ENCODE assay signal across 42 mouse cellular contexts in the genomic region with DNA sequence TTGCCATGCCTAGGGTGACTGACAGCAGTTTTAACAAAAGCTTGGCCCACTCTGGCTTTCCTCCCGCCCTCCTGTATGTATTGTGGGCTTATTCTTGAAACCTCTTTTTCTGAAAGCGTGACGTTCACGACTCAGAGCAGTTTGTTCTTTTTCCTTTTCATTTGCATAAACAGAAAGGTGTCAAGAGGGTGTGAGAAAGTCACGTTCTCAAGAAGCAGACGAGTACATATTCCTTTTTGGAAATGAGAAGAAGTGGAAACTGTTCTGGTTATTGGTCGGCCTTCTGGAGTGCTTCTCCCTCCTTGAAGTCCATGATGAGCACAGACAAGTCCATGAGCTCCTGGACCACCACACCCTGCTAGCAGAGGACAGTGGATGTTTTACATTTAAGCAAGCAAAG. TPM values are rescaled to one million over a fixed set of nuclear protein-coding genes. Genes with fewer than 3 reads are reported as not detected.
"Had no signal": no experiment of that assay in that cellular context is flagged by ENCODE, and none has a peak within 500 bp of the region (broad histone marks: within the 10 kb centered on the region; RNA-seq: fewer than 3 reads in every experiment).

No protein-coding gene starts in this region.

- H3K4me3 ChIP-seq: heart, adult 2 months; heart, embryonic 13.5 days; heart, embryonic 15.5 days; hindbrain, embryonic 13.5 days; hindbrain, embryonic 15.5 days; kidney, embryonic 15.5 days; left cerebral cortex, adult 2 months; limb, embryonic 13.5 days; limb, embryonic 15.5 days; liver, embryonic 12.5 days had no signal

- H3K27ac ChIP-seq: heart, adult 2 months; heart, embryonic 13.5 days; heart, embryonic 15.5 days; hindbrain, embryonic 13.5 days; hindbrain, embryonic 15.5 days; hindbrain, postnatal 0 days; kidney, embryonic 15.5 days; kidney, postnatal 0 days; left cerebral cortex, adult 2 months; limb, embryonic 13.5 days; limb, embryonic 15.5 days; liver, embryonic 12.5 days; liver, embryonic 14.5 days had no signal

- ATAC-seq: hindbrain, postnatal 0 days; intestine, embryonic 16.5 days; liver, embryonic 12.5 days had no signal

- H3K4me2 ChIP-seq: heart, embryonic 11.5 days; heart, embryonic 13.5 days; heart, embryonic 15.5 days; hindbrain, embryonic 13.5 days; hindbrain, embryonic 15.5 days; kidney, embryonic 15.5 days; limb, embryonic 13.5 days; limb, embryonic 15.5 days; liver, embryonic 12.5 days had no signal

- H3K9me3 ChIP-seq: heart, embryonic 13.5 days; heart, embryonic 15.5 days; hindbrain, embryonic 13.5 days; hindbrain, embryonic 15.5 days; kidney, embryonic 15.5 days; limb, embryonic 13.5 days; limb, embryonic 15.5 days; liver, embryonic 12.5 days had no signal

- H3K4me1 ChIP-seq: heart, embryonic 13.5 days; heart, embryonic 15.5 days; hindbrain, embryonic 13.5 days; hindbrain, embryonic 15.5 days; kidney, embryonic 15.5 days; limb, embryonic 13.5 days; limb, embryonic 15.5 days; liver, embryonic 12.5 days had no signal

- DNase-seq: gastrocnemius, postnatal 14 days; gastrocnemius, postnatal 36 days; heart, adult 11 months; heart, adult 2 months; heart, postnatal 14 days; heart, postnatal 36 days; kidney, adult 11 months; kidney, adult 2 months; kidney, adult 9 months; kidney, postnatal 14 days; kidney, postnatal 36 days; layer of hippocampus, adult 9-11 months; layer of hippocampus, postnatal 36 days; left cerebral cortex, postnatal 4 days had no signal

- H3K9ac ChIP-seq: heart, embryonic 13.5 days; heart, embryonic 15.5 days; hindbrain, embryonic 13.5 days; hindbrain, embryonic 15.5 days; kidney, embryonic 15.5 days; limb, embryonic 13.5 days; limb, embryonic 15.5 days; liver, embryonic 12.5 days; liver, embryonic 14.5 days had no signal

- H3K27me3 ChIP-seq: heart, embryonic 13.5 days; heart, embryonic 15.5 days; hindbrain, embryonic 13.5 days; hindbrain, embryonic 15.5 days; kidney, embryonic 15.5 days; limb, embryonic 13.5 days; limb, embryonic 15.5 days; liver, embryonic 12.5 days had no signal

- H3K36me3 ChIP-seq: heart, embryonic 13.5 days; heart, embryonic 15.5 days; hindbrain, embryonic 13.5 days; hindbrain, embryonic 15.5 days; kidney, embryonic 15.5 days; limb, embryonic 13.5 days; limb, embryonic 15.5 days; liver, embryonic 12.5 days had no signal

RNA-seq across cellular contexts. Expression of gene Gm21905, which starts 9.3 kb away (rescaled TPM):
- total RNA-seq: gastrocnemius, adult 8-10 months; gastrocnemius, postnatal 14 days; gastrocnemius, postnatal 36 days; heart, adult 2 months; heart, postnatal 14 days; heart, postnatal 36 days; hematopoietic stem cell, adult 5-6 weeks; hindbrain, postnatal 0 days; layer of hippocampus, adult 18-20 months; layer of hippocampus, adult 8-10 months; layer of hippocampus, postnatal 14 days; layer of hippocampus, postnatal 36 days; left cerebral cortex, adult 2 months; left cerebral cortex, postnatal 25 days; left cerebral cortex, postnatal 4 days; liver, adult 2 months had no signal
- polyA plus RNA-seq: gonadal fat pad, adult 2 months; heart, adult 2 months; heart, embryonic 11.5 days; heart, embryonic 13.5 days; heart, embryonic 15.5 days; heart, postnatal 0 days; hindbrain, embryonic 11.5 days; hindbrain, embryonic 13.5 days; hindbrain, embryonic 15.5 days; hindbrain, postnatal 0 days; intestine, embryonic 14.5 days; intestine, embryonic 16.5 days; kidney, adult 2 months; kidney, embryonic 15.5 days; kidney, postnatal 0 days; large intestine, adult 2 months; limb, embryonic 11.5 days; limb, embryonic 13.5 days; limb, embryonic 15.5 days; liver, adult 2 months; liver, embryonic 12.5 days; liver, embryonic 14.5 days; liver, embryonic 16.5 days had no signal

RNA-seq across cellular contexts. Expression of gene Gm5108, which starts 14.0 kb away (rescaled TPM):
- total RNA-seq: gastrocnemius, adult 8-10 months; gastrocnemius, postnatal 14 days; gastrocnemius, postnatal 36 days; heart, adult 2 months; heart, postnatal 14 days; heart, postnatal 36 days; hematopoietic stem cell, adult 5-6 weeks; hindbrain, postnatal 0 days; layer of hippocampus, adult 18-20 months; layer of hippocampus, adult 8-10 months; layer of hippocampus, postnatal 14 days; layer of hippocampus, postnatal 36 days; left cerebral cortex, adult 2 months; left cerebral cortex, postnatal 25 days; left cerebral cortex, postnatal 4 days; liver, adult 2 months had no signal
- polyA plus RNA-seq: gonadal fat pad, adult 2 months; heart, adult 2 months; heart, embryonic 11.5 days; heart, embryonic 13.5 days; heart, embryonic 15.5 days; heart, postnatal 0 days; hindbrain, embryonic 11.5 days; hindbrain, embryonic 13.5 days; hindbrain, embryonic 15.5 days; hindbrain, postnatal 0 days; intestine, embryonic 14.5 days; intestine, embryonic 16.5 days; kidney, adult 2 months; kidney, embryonic 15.5 days; kidney, postnatal 0 days; large intestine, adult 2 months; limb, embryonic 11.5 days; limb, embryonic 13.5 days; limb, embryonic 15.5 days; liver, adult 2 months; liver, embryonic 12.5 days; liver, embryonic 14.5 days; liver, embryonic 16.5 days had no signal
